Mouse (Mus musculus): ENCODE data around the gene Olfr766-ps1. TPM values are rescaled to one million over a fixed set of nuclear protein-coding genes. Genes with fewer than 3 reads are reported as not detected.
"Not testable (repeated sequence)": the region's sequence is repeated elsewhere in the genome, so short reads cannot be mapped to it uniquely, and the experiment has no call there.

The Olfr766-ps1 gene
- polyA plus RNA-seq (2015; fragmentation: Nextera tagmentation; extraction: Ambion mirVana): 0.08 TPM in 1 of 2 replicates, not detected in the other

DNA sequence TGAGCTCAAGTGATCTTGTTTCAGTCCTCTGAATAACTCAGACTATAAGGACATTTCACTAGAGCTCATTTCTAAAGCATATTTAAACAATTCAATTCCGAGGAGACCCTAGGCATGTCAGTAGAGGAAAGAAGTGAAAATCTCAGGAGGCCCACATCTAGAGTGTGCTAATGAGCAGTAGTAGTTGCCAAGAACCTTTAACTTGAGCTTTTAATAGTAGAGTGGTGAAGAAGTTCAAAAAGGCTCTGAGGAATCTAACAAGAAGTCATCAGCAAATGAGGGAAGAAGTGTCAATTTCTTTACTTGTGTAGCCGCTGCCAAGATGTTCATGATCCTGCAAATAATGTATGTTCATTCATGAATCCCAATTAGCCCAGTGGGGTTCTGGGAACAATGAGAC, at the start of gene Olfr766-ps1:
Gene Olfr766-ps1, minus strand, starts transcription at position 101 of the 400 bp plus-strand sequence.
- H3K27me3 ChIP-seq: no peaks in the 10 kb centered on the region
- no peak within 1 kb of the TSS for H3K9ac ChIP-seq
- H3K4me3 ChIP-seq: no peak within 1 kb of the TSS
- no peak within 1 kb of the TSS for H3K4me2 ChIP-seq (replicated peaks)
- no peak within 1 kb of the TSS for H3K27ac ChIP-seq
- ATAC-seq (ENCODE audit: low FRiP score, low read depth): no peak
- H3K36me3 ChIP-seq: no peaks in the 10 kb centered on the region
- 84% methylated on average over 2 of the region's 2 CpGs for WGBS
- no peaks in the 10 kb centered on the region for H3K4me1 ChIP-seq
- H3K9me3 ChIP-seq: no peaks in the 10 kb centered on the region

DNA sequence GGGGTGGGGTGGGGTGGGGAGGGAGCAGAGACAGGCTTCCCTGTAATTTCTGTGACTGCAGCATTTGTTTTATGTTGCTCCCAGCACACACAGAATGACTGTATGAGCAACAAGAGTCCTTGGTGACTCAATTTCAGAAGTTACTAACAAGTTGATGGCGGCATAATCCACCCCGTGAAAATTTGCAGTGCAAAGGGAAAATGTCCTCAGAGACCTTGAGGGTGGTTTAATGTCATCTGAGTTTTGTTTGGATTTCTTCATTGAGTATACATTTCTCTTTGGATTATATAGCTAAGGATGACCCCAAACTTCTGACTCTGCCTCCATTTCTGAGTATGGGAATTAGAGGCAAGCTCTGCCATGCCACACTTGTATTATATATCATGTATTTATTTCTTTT, 49.0 kb upstream of the Olfr766-ps1 start, which contains the start of gene Olfr769:
Gene Olfr769, minus strand, starts transcription at position 101 of the 400 bp plus-strand sequence.
- 83% methylated on average over 2 of the region's 2 CpGs for WGBS
- no peaks in the 10 kb centered on the region for H3K4me1 ChIP-seq
- H3K36me3 ChIP-seq: no peaks in the 10 kb centered on the region
- no peak within 1 kb of the TSS for H3K4me3 ChIP-seq
- H3K4me2 ChIP-seq (replicated peaks): no peak within 1 kb of the TSS
- no peaks in the 10 kb centered on the region for H3K9me3 ChIP-seq
- H3K27ac ChIP-seq: no peak within 1 kb of the TSS
- H3K9ac ChIP-seq: no peak within 1 kb of the TSS
- no peak for ATAC-seq (ENCODE audit: low FRiP score, low read depth)
- H3K27me3 ChIP-seq: no peaks in the 10 kb centered on the region

DNA sequence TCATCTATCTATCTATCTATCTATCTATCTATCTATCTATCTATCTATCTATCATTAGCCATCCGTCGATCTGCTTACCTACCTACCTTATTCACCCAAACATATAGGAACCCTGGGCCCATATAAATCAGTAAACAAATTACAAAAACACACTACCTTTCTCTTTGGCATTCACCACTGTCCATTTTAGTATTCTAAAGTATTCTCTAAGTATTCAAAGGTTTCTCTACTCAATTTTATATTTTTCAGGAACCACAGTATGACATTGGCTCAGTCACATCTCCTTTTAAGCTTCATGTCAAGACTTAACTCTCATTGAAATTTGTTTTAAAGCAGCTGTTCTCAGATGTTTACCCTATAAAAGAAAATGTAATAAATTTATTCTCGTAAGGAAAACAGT, 46.4 kb upstream of the Olfr766-ps1 start:
- WGBS: 92% methylated on average over 3 of the region's 3 CpGs
- H3K9ac ChIP-seq: no peak overlapping the region
- no peak overlapping the region for H3K27ac ChIP-seq
- H3K36me3 ChIP-seq: no peaks in the 10 kb centered on the region
- no peaks in the 10 kb centered on the region for H3K27me3 ChIP-seq
- H3K9me3 ChIP-seq: no peaks in the 10 kb centered on the region
- H3K4me1 ChIP-seq: no peaks in the 10 kb centered on the region
- no peak for ATAC-seq (ENCODE audit: low FRiP score, low read depth)
- no peak overlapping the region for H3K4me2 ChIP-seq (replicated peaks)
- no peak overlapping the region for H3K4me3 ChIP-seq

DNA sequence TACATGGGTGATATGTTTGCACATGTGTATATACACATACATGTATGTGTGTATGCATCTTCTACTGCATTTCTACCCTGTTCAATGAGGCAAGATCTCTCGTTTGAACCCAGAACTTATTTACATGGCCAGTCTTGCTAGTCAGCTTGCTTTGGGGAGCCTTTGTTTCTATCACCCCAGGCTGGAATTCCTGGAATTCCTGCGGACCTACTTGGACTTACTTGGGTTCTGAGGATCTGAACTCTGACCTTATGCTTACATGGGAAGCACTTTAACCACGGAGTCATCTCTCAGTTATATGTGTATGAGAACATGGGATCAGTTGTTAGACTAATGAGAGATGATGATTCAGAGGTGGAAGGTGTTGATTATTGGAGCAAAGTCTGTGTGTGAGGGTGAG, 32.5 kb upstream of the Olfr766-ps1 start:
- H3K36me3 ChIP-seq: no peaks in the 10 kb centered on the region
- H3K27me3 ChIP-seq: no peaks in the 10 kb centered on the region
- no peak overlapping the region for H3K27ac ChIP-seq
- no peak overlapping the region for H3K9ac ChIP-seq
- H3K4me1 ChIP-seq: no peaks in the 10 kb centered on the region
- no peak overlapping the region for H3K4me2 ChIP-seq (replicated peaks)
- H3K4me3 ChIP-seq: no peak overlapping the region
- H3K9me3 ChIP-seq: no peaks in the 10 kb centered on the region
- ATAC-seq (ENCODE audit: low FRiP score, low read depth): no peak
- WGBS: 42% methylated on average over 3 of the region's 3 CpGs

DNA sequence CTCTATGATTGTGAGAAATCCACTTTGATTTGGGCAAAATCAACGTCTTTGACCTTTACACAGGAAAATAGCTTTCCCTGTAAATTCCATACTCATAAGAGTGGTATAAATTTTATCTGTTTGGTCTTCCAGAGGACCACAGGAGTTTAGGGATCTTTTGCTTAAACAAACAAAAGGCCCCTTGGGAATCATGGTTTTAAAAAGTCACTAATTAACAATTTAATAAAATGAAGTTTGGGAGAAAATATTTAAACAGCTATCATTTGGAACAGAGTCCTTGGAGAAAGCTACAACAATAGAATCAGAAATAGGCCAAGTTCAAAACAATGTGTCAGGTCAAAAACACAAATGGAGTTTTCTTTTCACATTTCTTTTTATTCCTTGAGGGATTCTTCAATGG, 30.5 kb upstream of the Olfr766-ps1 start, which contains the start of gene Olfr768:
Gene Olfr768, minus strand, starts transcription at position 101 of the 400 bp plus-strand sequence.
- Histone ChIP-seq H3K9me3 (no peaks in the 10 kb centered on the region), H3K27ac (no peak within 1 kb of the TSS), H3K4me2 (replicated peaks) (no peak within 1 kb of the TSS), H3K4me3 (no peak within 1 kb of the TSS), H3K4me1 (no peaks in the 10 kb centered on the region), H3K9ac (no peak within 1 kb of the TSS), H3K36me3 (no peaks in the 10 kb centered on the region), H3K27me3 (no peaks in the 10 kb centered on the region)
- ATAC-seq (ENCODE audit: low FRiP score, low read depth): no peak
- 81% methylated on average over 1 of the region's 1 CpGs for WGBS

DNA sequence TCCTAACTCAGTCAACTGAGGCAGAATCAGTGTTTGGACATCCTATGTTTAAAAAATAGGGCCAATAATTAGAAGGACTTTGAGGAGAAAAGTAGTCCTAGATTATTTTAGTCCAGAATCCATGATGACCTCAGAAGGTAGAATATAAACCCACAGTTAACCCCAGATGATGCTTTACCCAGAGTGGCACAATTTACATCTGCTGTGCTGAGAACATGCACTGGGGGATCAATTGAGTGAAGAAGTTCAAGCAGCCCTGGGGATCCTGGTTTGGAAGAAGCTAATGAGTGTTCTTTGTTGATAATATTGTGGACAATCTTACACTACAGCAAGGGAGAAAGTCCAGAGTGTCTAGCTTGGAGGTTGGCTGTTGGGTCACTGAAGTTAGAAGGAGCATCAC, 14.0 kb upstream of the Olfr766-ps1 start, which contains the start of gene Olfr767:
Gene Olfr767, minus strand, starts transcription at position 101 of the 400 bp plus-strand sequence.
- not testable (repeated sequence) for H3K36me3 ChIP-seq; H3K9me3 ChIP-seq; H3K27me3 ChIP-seq; H3K4me3 ChIP-seq; H3K9ac ChIP-seq; ATAC-seq (ENCODE audit: low FRiP score, low read depth); H3K27ac ChIP-seq; H3K4me1 ChIP-seq; H3K4me2 ChIP-seq (replicated peaks)

DNA sequence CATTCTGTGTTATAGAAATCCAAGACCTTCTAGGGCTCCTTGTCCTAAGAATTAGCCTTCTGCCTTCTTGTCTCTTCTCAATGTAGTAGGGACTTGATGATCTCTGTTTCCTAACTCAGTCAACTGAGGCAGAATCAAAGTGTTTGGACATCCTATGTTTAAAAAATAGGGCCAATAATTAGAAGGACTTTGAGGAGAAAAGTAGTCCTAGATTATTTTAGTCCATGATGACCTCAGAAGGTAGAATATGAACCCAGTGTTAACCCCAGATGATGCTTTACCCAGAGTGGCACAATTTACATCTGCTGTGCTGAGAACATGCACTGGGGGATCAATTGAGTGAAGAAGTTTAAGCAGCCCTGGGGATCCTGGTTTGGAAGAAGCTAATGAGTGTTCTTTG, 18.9 kb downstream of the Olfr766-ps1 start, which contains the start of gene Olfr765:
Gene Olfr765, minus strand, starts transcription at position 101 of the 400 bp plus-strand sequence.
- H3K27me3 ChIP-seq; H3K36me3 ChIP-seq; H3K4me3 ChIP-seq; ATAC-seq (ENCODE audit: low FRiP score, low read depth); H3K9ac ChIP-seq; H3K4me2 ChIP-seq (replicated peaks); H3K27ac ChIP-seq; H3K9me3 ChIP-seq; H3K4me1 ChIP-seq: not testable (repeated sequence)

DNA sequence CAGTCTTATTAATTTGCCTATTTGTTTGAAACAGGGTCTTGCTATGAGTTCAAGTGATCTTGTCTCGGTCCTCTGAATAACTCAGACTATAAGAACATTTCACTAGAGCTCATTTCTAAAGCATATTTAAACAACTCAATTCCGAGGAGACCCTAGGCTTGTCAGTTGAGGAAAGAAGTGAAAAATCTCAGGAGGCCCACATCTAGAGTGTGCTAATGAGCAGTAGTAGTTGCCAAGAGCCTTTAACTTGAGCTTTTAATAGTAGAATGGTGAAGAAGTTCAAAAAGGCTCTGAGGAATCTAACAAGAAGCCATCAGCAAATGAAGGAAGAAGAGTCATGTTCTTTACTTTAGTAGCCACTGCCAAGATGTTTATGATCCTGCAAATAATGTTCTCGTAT, 29.0 kb downstream of the Olfr766-ps1 start, which contains the start of gene Olfr764-ps1:
Gene Olfr764-ps1, minus strand, starts transcription at position 101 of the 400 bp plus-strand sequence.
- H3K4me2 ChIP-seq (replicated peaks): no peak within 1 kb of the TSS
- H3K4me3 ChIP-seq: no peak within 1 kb of the TSS
- WGBS: 77% methylated on average over 3 of the region's 3 CpGs
- H3K9me3 ChIP-seq: no peaks in the 10 kb centered on the region
- no peaks in the 10 kb centered on the region for H3K4me1 ChIP-seq
- H3K36me3 ChIP-seq: no peaks in the 10 kb centered on the region
- ATAC-seq (ENCODE audit: low FRiP score, low read depth): no peak
- H3K9ac ChIP-seq: no peak within 1 kb of the TSS
- no peak within 1 kb of the TSS for H3K27ac ChIP-seq
- no peaks in the 10 kb centered on the region for H3K27me3 ChIP-seq

DNA sequence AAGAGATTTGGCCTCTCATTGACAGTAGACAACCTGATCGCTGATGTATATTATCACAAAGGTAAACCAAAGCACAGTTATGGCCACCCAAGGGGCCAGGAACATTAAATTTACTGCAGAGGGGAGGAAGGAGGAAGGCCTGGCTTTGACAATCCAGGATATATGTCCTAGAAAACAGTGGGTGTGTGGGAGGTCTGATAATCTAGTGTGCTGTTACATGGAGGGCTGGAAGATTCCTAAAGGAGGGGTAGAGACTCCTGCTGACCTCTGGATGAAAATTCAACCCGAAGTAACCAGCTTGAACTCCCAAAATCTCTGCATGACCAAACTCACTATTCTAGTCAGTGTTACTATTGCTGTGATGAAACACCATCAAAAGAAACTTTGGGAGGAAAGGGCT, 40.4 kb downstream of the Olfr766-ps1 start:
- Histone ChIP-seq H3K9me3 (no peaks in the 10 kb centered on the region), H3K27me3 (no peaks in the 10 kb centered on the region), H3K4me1 (no peaks in the 10 kb centered on the region), H3K4me2 (replicated peaks) (no peak overlapping the region), H3K9ac (no peak overlapping the region), H3K4me3 (no peak overlapping the region), H3K27ac (no peak overlapping the region), H3K36me3 (no peaks in the 10 kb centered on the region)
- WGBS: 72% methylated on average over 2 of the region's 2 CpGs
- no peak for ATAC-seq (ENCODE audit: low FRiP score, low read depth)

DNA sequence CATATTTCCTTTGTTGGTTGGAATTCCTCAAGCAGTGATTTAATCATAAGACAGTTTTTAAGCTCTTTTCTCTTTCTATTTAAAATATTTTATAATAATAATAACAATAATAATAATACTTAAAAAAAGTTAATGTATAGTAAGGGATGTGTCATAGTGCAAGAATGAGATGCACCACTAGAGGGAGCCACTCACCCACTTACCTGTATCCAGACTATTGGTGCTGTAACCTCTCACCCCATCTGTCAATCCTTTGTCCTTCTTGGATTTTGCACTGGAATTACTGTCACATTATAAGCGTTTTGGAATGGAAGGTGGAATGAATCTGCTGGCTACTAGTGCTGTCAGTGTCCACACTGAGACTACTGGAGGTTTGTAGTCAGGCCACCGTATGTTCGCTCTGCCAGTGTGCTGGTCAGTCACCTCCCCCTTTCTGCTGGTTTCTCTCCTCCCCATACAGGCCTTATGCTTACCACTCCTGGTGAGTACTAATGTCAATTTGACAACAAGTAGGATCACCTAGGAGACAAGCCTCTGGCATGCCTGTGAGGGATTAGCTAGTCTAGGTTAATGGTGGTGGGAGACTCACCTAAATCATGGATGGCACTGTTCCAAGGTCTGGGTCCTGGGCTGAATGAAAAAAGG, 42.6 kb downstream of the Olfr766-ps1 start:
- Histone ChIP-seq H3K4me2 (replicated peaks) (no peak overlapping the region), H3K27me3 (no peaks in the 10 kb centered on the region), H3K36me3 (no peaks in the 10 kb centered on the region), H3K4me3 (no peak overlapping the region), H3K27ac (no peak overlapping the region), H3K4me1 (no peaks in the 10 kb centered on the region), H3K9me3 (no peaks in the 10 kb centered on the region), H3K9ac (no peak overlapping the region)
- ATAC-seq (ENCODE audit: low FRiP score, low read depth): peak; percentile 54; the same call in 1 of the 2 replicates
- WGBS: 55% methylated on average over 3 of the region's 3 CpGs

DNA sequence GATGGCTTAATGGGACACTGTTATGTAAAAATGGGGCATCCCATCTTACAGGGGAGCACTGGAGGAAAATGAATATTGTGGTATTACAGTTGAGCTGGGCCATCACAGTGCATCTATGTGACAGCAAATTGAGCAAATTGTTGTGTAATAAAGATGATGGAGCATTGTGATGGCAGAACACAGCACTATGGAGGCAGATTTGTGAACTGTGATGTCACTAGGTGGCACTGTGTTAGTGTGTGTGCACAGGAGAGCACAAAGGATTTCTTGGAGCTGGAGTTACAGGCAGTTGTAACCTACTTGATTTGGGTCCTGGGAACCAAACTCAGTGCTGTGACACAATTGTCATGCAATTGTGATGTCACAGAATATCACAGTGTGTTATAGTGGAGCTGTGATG, 45.5 kb downstream of the Olfr766-ps1 start:
- H3K9ac ChIP-seq: no peak overlapping the region
- H3K27me3 ChIP-seq: no peaks in the 10 kb centered on the region
- ATAC-seq (ENCODE audit: low FRiP score, low read depth): no peak; the same call in 1 of the 2 replicates
- no peak overlapping the region for H3K4me3 ChIP-seq
- no peaks in the 10 kb centered on the region for H3K4me1 ChIP-seq
- H3K4me2 ChIP-seq (replicated peaks): no peak overlapping the region
- no peak overlapping the region for H3K27ac ChIP-seq
- no peaks in the 10 kb centered on the region for H3K36me3 ChIP-seq
- H3K9me3 ChIP-seq: no peaks in the 10 kb centered on the region

DNA sequence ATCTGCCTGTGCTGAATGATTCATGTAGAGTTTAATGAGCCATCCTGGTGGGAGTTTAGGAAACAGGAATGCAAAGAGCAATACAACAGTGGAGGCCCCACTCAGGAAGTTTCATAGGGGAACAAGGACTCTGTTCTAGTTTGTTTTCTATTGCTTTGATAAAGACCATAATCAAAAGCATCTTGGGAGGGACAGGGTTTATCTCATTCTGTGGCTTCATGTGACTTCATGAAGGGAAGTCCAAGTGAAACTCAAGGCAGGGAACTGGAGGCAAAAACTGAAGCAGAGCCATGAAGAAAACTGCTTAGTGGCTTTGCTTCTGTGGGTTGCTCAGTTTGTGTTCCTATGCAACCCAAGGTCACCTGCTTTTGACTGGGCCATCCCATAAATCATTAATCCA, 54.3 kb downstream of the Olfr766-ps1 start:
- H3K9ac ChIP-seq: no peak overlapping the region
- H3K4me1 ChIP-seq: no peaks in the 10 kb centered on the region
- no peak for ATAC-seq (ENCODE audit: low FRiP score, low read depth)
- no peaks in the 10 kb centered on the region for H3K27me3 ChIP-seq
- no peaks in the 10 kb centered on the region for H3K36me3 ChIP-seq
- H3K4me3 ChIP-seq: no peak overlapping the region
- no peak overlapping the region for H3K4me2 ChIP-seq (replicated peaks)
- no peaks in the 10 kb centered on the region for H3K9me3 ChIP-seq
- no peak overlapping the region for H3K27ac ChIP-seq

Measured in limb, embryonic 13.5 days (tissue).